Mouse (Mus musculus) spleen, postnatal 4 days (tissue): Measurements from ENCODE around the gene Tnfrsf22.

Experiments used
- DNase-seq, 2 experiments: peaks; one replicate each; pipeline ENCODE4 v3.0.0; 2022; ENCODE audit warnings: low spot score in 2 of 2

Tnfrsf22 gene

DNA sequence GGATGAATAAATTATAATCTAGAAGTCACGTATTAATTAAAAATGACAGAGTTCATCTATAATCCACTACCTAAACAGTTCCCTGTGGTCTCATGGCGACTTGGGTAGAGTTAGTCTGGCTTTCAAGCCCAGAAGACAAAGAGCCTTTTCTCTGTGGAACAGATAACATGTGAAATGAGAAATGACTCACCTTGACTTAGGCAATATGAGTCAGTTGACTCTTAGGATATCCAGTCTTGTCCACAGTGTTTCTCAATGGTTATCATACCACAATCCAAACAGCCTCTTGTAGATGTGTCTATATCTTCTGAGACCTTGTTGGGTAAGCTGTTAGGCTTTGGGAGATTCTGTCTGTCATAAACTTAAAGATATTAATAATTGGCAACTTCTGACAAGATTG is 18.0 kb downstream of the Tnfrsf22 start:
- DNase-seq, result no peak

DNA sequence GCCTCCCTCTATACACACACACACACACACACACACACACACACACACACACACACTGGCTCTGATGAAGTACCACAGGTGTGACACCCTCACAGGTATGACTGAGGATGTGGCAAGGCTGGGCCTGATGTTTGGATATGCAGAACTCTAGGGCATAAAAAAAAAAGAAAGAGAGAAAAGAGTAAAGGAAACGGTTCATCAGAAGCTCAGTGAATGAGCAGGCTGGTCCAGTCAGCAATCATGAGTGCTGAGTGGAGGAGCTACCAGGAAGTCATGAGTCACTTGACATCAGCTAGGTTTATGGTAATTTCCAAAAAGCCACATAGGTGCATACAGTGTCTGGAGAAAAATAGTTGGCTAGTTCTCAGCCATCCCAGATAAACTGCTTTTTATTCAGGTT is 20.0 kb downstream of the Tnfrsf22 start:
- DNase-seq, result no peak

DNA sequence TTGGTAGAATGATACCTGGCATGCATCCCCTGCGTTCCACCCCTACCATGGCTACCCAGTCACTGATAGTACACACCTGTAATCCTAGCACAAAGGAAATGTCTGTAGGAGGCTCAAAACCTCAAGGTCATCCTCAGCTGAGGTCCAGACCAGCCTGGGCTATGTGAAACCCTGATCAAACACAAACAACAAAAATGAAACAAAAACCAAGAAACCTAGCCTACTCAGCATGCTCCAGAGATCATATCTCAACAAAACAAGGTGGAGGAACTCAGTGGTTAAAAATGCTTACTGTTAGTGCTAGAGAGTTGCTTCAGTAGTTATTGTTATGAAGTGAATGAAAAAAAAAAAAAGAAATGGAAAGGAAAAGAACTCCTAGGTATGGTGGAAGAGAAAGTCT is 20.9 kb downstream of the Tnfrsf22 start, which contains the start of gene Tnfrsf26:
Tnfrsf26 (minus strand) TSS at position 183 of the 400 bp plus-strand sequence.
- no peak for DNase-seq

DNA sequence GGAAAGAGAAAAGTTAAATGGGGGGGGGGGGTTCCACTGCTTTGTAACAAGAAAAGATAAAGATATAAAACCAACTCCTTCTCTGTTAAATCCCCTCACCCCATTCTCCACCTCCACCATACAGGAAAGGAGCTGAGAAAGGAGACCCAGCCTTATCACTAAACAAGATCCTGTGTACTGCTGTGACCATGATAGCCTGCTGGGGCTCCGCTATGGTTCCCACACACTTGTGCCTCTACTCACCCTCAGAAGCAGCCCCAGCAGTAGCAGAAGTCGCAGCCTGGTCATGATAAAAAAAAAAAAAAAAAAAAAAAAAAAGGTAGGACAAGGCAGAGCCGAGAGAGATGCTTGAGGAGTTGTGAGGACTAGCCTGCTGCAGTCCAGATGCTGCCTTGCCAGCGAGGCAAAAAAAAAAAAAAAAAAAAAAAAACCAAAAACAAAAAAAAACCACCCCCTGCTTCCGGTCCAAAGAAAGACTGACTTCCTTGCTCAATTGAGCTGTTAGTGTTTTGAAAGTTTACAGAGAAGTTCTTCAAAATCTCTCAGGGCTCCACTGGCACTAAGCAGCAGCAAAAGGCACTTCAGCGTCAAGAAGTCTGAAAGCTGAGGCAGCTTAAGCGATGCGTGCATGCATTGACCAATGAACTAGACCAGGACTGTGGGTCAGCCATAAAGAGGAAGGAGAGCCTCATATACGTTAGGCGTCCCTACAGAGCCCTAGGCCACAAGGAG is 21.7 kb downstream of the Tnfrsf22 start:
- peak in 1 of 2 experiments; percentile 66 for DNase-seq

DNA sequence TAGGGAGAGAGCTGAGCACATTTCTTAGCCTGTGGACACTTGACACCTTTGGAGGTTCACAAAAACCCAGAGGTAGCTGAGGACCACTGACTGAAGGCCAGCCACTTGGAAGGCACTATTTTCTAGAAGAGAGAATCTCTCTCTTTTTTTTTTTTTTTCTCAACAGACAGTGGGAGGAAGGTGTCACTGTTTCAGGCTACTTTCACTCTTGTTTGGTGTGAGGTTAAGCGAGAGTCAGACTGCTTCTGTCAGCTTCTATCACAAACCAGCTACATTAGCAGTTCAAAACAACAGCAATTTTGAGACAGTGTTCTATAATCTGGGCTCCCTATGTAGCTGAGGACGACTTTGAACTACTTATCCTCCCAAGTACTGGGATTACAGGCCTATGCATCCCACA is 23.3 kb downstream of the Tnfrsf22 start:
- no peak for DNase-seq

DNA sequence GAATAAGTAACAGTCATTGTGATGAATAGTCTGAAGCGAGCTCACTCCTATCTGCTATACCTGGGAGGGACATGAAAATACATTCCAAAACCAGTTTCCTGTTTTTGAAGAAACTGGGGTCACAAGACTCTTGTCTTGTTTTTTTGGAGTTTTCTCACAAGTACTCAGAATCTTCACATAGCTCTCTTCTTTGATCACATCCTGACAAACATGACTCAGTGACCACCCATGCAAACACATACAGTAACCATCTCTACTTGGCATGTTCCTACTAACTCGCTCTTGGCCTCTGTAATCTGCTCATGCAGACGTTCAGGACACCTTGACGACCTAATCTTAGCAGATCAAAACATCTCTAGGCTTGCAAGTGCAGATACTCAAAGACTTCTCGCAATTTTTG is 24.3 kb downstream of the Tnfrsf22 start:
- DNase-seq, result no peak

DNA sequence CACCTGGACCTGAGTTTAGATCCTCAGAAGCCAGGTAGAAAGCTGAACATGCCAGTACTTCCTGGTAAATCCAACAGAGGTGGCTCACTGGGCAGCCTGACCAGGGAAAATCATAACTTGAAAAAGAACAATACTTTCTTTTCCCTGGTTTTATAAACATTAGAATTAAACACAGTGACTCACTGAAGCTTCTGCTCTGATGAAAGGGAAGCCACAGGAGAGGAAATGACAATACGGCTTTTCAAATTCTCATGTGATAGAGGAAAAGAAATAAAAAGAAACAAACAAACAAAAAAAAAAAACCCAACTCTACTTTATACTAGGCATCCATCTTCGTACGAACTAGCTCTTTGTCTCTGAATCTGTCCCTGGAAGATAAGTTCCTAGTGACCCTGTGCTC is 24.9 kb downstream of the Tnfrsf22 start:
- DNase-seq, result no peak

DNA sequence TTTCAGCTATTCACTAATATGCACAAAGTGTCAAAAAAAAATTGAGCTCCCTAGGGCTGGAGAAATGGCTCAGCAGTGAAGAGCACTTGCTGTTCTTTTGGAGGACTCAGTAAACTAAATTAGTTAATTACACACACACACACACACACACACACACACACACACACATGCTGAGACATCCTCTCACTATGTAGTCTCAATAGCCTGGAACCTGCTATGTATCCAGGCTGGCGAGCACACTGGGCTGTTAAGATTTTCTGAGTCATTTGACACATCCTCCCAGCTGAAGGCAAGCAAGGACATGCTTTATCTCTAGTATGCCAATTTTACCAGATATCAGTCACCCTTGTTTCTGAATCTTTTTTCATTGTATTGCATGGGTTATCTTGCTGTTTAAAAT is 28.5 kb downstream of the Tnfrsf22 start:
- DNase-seq, result no peak

DNA sequence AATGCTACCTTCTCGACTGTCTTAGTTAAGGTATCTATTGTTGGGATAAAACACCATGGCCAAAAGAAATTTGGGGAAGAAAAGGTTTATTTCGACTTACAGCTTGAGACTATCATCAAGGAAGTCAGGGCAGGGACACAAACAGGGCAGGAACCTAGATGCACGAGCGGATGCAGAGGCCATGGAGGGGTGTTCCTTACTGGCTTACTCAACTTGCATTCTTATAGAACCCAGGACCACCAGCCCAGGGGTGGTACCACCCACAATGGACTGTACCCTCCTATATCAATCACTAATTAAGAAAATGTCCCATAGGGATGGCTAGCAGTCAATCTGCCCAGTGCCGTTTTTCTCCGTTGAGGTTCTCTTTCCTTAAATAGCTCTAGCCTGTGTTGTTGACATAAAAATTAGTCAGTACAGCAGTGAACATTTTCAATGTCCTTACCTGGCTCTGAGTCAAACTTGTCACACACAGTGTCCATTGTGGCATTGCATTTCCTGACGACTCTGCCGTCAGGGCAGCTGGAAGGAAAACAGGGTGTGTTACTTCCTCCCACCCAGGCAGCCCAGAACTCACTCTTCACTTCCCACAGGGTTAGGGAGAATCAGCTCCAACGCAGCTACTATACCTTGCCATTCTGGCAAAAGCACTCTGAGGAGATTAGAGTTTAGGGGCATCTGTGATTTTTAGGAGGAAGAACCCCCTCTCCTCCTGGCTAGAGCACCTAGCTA is 34.9 kb downstream of the Tnfrsf22 start:
- DNase-seq, result no peak

DNA sequence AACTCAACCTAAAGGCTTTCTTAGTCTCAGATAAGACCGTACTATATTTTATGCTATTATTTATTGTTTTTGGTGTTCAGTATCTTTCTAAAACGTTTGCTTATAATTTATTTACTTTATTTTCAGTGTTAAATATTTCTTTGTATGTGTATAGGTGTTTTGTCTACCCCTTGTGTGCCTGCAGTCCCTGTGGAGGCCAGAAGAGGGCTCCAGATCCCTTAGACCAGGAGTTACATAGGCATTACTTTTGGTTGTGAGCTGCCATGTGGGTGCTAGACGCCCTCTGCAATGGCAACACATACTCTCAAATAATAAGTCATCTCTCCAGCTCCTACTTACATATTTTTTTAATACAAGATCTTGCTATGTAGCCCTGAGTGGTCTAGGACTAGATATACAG is 37.2 kb downstream of the Tnfrsf22 start:
- no peak for DNase-seq

DNA sequence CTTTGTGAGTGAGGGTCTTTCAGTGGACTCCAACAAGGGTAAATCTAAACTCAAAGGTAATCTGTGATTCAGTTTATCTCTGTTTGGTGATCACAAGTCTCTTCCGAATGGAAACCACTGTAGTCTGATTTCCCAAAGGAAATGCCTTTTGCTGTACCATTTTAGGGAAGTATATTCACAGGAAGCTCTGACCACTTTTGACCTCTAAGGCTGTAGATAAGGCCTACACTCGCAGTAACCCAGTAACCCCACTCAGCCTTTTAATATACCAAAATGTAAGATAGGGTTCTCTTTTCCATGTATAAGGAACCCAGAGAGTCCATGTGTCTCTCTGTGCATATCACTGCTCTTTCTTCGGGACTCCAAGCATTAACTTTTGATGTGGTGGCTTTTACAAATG is 44.1 kb downstream of the Tnfrsf22 start:
- DNase-seq, result no peak

DNA sequence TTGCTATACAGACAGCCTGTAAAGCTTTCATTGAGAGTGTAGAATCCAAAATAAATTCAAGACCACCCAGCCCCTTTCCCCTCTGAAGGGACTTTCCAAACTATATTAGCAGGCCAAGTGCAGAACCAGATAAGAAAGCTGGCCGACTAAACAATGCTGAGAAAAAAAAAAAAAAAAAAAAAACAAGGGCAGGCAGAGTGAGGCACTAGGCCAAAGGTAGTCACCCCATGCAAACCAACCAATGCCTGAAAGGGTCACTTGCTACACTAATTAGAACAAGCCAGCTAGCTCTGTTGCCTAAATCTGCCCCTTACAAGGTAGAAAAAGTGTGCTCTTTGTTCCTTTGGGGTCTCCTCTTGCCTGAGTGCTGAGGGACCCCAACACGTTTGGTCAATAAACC is 44.6 kb downstream of the Tnfrsf22 start:
- DNase-seq, result no peak

DNA sequence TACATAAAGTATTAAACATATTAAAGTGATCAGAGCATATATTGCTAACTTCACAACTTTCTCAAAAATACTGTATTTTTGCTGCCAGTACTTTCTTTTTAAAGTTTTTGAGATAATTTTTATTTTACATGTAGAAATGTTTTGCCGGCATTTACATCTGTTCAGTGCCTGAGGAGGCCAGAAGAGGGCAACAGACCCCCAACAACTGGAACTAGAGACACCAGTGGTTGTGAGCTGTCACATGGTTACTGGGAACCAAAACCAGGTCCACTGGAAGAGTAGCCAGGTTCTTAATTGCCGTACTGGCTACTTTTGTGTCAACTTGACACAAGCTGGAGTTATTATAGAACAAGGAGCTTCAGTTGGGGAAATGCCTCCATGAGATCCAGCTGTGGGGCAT is 47.8 kb downstream of the Tnfrsf22 start:
- no peak for DNase-seq

DNA sequence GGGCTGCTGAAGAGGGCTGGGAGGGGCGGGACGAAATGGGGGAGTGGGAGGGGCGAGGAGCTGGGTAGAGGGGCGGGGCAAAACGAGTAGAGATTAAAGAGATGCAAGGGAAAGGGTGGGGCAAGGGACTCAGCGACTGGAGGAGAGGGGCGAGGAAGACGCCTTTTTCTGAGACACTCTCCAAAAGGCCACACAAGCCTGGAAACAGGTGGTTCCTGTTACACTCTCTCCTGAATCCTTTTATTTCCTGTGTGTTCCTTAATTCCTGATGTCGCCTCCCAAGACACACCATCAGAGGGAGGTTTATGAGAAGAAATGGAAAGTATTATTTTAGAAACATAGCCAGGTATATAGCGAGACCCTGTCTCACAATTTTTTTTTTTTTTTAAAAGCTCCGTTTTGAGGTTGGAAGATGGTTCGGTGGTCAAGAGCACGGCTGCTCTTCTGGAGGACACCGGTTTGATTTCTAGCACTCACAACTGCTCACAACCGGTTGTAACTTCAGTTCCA is 49.2 kb downstream of the Tnfrsf22 start:
- no peak for DNase-seq

DNA sequence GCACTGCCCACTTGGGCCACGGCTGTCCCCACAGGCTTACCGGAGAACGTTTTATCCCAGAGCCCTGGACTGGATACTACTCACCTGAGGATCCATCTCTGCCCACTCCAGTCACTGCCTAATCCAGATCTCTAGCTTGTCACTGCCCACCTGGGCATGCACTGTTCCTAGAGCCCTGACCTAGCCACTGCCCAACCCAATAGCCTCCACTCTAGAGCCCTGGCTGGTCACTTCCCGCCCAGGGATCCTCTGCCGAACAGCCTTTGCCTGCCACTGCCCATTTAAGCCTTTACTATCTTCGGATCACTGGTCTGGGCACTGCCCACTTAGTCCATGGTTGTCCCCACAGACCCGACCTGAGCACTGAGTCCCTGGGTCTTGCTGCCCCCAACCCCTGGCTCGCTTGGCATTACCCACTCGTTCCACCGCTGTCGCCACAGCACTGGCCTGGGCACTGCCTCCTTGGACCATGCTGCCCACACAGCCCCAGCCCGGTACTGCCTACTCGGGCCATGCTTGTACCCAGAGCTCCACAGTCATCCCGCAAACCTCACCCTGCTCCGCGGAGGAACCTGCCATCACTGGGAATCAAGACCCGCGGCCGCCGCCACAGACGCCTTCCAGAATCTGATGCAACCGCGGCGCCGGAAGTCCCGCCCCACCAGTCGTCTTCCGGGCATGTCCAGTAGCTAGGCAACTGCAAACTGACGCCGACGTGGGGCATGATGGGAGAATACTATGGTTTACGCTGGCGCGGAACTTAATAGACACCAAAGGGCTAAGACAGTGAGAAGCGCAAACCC is 49.8 kb downstream of the Tnfrsf22 start, which contains the start of gene Cars:
Cars (minus strand) TSS at position 663 of the 803 bp plus-strand sequence.
- peak; percentile 92 to 96 for DNase-seq

DNA sequence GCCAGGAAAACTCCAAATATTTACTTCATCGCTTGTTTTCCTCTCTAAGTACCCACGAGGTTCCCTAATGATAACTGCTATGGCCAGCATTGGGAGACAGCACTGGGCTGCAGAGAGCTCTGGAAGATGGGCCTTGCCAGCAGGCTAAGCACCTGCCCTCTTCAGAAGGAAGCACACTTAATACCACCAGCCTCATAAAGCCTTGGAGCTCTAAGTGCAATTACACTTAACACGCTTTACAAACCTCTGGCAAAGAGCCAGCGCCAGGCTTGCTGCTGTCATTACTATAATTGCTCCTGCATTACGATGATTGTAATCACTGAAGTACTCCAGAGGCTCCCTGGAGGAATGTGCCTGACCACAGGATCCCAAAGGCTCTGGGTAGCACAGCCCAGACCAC is 54.6 kb downstream of the Tnfrsf22 start:
- no peak for DNase-seq

DNA sequence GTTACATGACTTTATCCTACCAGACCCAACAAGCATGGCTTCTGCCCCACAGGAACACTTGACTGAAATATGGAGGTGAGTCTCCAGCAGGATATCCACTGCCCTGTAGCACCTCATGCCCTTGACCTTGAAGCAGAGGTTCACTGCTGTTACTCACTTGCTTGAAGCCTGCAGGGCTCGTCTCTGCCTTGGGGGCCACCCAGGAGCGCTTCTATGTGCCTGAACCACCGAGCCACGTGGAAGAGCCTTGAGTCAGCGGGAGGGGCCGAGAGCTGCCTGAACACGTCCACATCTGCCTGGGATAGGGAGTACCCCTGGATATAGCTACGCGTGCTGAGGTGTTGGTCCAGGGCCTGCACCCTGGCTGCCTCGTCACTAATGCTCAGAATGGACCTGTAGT is 57.2 kb downstream of the Tnfrsf22 start:
- DNase-seq, result no peak

DNA sequence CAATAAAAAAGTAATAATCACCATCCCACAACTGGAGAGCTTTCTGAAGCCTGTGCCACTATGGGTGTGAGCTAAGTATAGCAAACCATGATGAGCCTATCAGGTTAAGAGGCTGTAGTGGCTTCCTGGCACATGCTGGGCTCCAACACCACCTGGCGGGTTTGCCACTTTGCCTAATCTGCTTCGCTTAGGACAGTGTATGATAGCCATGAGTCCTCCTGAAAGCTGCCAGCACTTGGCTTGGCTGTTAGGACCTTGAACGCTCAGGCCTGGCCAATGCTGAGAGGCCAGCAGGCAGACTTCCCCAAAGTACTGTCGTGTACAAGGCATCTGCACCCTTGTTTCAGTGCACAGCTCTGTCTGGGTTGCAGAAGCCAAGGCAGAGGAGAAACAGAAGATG is 61.5 kb downstream of the Tnfrsf22 start:
- DNase-seq, result no peak

DNA sequence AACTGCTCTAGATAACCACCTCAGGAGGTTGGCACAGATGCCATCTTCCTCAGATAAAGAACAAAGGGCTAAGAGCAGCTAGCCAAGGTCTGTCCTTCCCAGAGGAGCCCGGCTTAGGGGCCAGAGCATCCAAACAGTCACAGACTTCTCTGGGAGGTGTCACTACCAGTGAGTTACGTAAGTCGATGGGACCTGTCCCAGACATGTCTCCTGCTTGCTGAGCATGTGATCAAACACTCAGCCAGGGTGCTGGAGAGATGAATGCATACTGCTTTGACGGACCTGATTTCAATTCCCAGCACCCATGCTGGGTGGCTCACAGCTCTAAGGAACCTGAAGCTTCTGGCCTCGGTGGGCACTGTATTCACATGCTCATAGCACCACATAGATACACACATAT is 61.9 kb downstream of the Tnfrsf22 start:
- no peak for DNase-seq
